Mouse (Mus musculus): ENCODE measurements at regions not wholly inside any gene's neighbourhood (a gene's known extent, or its start where the extent isn't known, plus 50 kb on each side); places are given as distances from the start of the nearest gene placed in this dataset.
A peak's percentile ranks its signal among the peaks of the same experiment; 100 is the strongest.

DNA sequence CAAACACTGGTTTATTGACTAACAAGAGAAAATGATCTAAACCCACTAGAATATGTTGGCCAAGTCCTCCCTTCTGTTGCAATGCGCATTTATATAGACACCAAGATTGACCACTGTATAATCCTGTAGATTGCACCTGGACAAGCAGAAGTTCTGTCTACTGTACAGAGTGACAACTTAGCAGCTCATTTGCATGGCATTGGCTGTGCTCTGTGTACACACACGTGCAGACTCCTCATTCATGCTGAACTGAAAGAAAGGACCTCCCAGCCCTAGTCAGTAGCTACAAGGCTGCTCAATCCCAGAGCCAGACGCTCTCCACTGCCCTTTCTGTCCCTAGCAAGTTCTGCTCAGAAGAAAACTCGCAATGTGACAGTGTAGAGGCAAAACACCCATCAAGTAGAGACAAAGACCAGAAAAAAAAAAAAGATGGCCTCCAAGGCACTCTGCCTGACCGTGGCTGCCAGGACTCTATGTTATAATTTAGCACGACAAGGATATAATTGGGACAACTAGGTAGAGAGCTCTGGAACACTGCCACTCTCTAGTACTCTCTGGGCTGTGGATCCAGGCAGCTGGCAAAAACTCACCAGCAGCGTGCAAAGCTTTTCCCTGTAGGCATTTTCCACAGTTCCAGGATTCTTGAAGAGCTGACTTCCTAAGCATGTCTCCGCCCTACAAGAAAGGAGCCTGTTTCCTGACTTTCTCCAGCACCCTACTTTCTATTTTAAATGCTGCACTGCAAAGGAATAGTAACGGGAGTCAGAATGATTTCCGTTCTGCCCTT lies 108.2 kb downstream of the Akap11 start:
- TF ChIP-seq POLR2A (IDR thresholded peaks at IDR 0.05; ENCODE audit: insufficient read depth, low read depth, low read length) (no peak), CTCF (IDR thresholded peaks at IDR 0.05; ENCODE audit: insufficient read depth, low read depth, low read length) (no peak)
- WGBS: 33% methylated on average over 10 of the region's 10 CpGs
- H3K4me3 ChIP-seq (ENCODE audit: insufficient read depth, low read depth, low read length): no peak overlapping the region

DNA sequence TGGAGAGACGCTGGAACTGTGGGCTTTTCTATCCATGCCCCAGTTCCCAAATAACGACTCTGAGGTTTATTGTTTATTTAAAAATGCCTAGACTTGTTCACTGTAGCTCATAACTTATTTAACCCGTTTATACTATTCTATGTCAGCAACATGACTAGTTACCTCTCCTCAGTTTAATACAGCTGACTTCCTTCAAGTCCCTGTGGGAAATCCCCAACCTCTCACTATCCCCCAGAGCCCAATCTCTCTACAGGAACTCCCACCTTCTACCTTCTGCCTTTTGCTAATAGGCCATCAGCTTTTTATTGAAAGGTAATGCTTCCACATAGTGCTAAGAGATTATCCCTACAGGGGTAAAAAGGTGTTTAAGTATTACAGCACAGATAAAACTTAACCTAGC lies 109.5 kb downstream of the Akap11 start:
- 87% methylated on average over 3 of the region's 3 CpGs for WGBS
- H3K4me3 ChIP-seq (ENCODE audit: insufficient read depth, low read depth, low read length): no peak overlapping the region
- TF ChIP-seq CTCF (IDR thresholded peaks at IDR 0.05; ENCODE audit: insufficient read depth, low read depth, low read length) (no peak), POLR2A (IDR thresholded peaks at IDR 0.05; ENCODE audit: insufficient read depth, low read depth, low read length) (no peak)
- H3K27ac ChIP-seq (ENCODE audit: insufficient read depth, low read depth, low read length): no peak overlapping the region
- H3K4me1 ChIP-seq (ENCODE audit: control insufficient read depth, insufficient read depth, low read length): peaks cover 2% of the 10 kb centered on the region; the same call in 1 of the 2 replicates

More for the DNA sequence above, 108.2 kb downstream of the Akap11 start:
- Histone ChIP-seq H3K27ac (ENCODE audit: insufficient read depth, low read depth, low read length) (peak overlapping the region; percentile 86), H3K4me1 (ENCODE audit: control insufficient read depth, insufficient read depth, low read length) (peaks cover 11% of the 10 kb centered on the region)

DNA sequence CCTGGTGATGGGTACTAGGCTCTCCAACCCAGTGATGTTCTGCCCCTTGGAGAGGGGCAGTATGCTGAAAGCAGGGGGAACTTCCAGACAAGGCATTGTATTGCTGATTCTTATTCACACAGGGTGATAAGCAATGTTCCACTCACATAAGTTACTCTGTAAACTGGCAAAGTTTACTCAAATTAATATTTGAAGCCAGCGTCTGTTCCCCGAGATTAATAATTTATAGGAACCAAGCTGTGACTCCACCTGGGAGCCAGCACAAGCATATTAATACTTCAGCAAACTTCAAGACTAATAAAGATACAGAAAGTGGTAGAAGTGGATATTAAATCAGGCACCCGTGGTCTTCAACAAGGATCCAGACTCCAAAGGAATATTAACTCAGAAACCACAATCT lies 114.0 kb downstream of the Akap11 start:
- H3K27ac ChIP-seq (ENCODE audit: insufficient read depth, low read depth, low read length): no peak overlapping the region
- H3K4me3 ChIP-seq (ENCODE audit: insufficient read depth, low read depth, low read length): no peak overlapping the region
- 91% methylated on average over 3 of the region's 3 CpGs for WGBS
- H3K4me1 ChIP-seq (ENCODE audit: control insufficient read depth, insufficient read depth, low read length): no peaks in the 10 kb centered on the region
- TF ChIP-seq CTCF (IDR thresholded peaks at IDR 0.05; ENCODE audit: insufficient read depth, low read depth, low read length) (no peak), POLR2A (IDR thresholded peaks at IDR 0.05; ENCODE audit: insufficient read depth, low read depth, low read length) (no peak)

DNA sequence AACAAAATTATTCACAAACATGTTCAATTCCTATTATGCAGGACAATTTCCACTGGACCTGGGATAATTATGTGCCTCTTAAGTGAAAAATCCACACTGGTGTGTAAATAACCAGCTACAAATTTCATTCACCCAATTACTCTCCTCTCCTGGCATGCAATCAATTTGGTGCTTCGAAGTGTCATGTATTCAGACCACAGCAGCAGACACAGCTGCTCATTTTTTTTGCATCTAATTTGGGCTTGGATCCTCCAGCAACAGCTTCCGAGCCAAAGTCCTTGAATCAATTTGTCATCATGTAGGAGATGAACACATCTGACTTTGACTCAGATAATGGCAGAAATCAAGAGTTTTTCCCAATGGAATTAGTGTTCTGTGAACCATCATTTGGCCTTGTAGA lies 113.1 kb upstream of the Tnfsf11 start:
- H3K27ac ChIP-seq (ENCODE audit: insufficient read depth, low read depth, low read length): no peak overlapping the region
- H3K4me3 ChIP-seq (ENCODE audit: insufficient read depth, low read depth, low read length): no peak overlapping the region
- 35% methylated on average over 2 of the region's 2 CpGs for WGBS
- no peaks in the 10 kb centered on the region for H3K4me1 ChIP-seq (ENCODE audit: control insufficient read depth, insufficient read depth, low read length)
- TF ChIP-seq POLR2A (IDR thresholded peaks at IDR 0.05; ENCODE audit: insufficient read depth, low read depth, low read length) (no peak), CTCF (IDR thresholded peaks at IDR 0.05; ENCODE audit: insufficient read depth, low read depth, low read length) (no peak)

DNA sequence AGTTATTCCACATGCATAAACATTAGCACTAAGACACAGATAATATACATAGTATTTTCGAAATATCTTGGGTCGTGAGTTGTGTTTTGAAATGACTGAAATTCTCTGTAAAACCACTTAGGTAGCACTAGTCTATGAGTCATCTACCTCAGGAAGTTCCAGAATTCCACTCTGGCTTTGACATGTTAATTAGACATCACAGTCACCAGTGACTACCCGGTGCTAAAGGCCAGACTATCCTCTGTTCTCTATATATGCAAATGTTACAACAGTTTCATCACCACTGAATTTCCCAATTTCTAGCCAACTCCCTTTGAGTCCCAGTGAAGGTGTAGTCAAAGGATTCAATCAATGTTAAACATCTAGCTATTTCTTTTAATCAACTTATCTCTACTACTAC lies 112.3 kb upstream of the Tnfsf11 start:
- H3K4me1 ChIP-seq (ENCODE audit: control insufficient read depth, insufficient read depth, low read length): no peaks in the 10 kb centered on the region
- no peak overlapping the region for H3K4me3 ChIP-seq (ENCODE audit: insufficient read depth, low read depth, low read length)
- TF ChIP-seq CTCF (IDR thresholded peaks at IDR 0.05; ENCODE audit: insufficient read depth, low read depth, low read length) (no peak), POLR2A (IDR thresholded peaks at IDR 0.05; ENCODE audit: insufficient read depth, low read depth, low read length) (no peak)
- WGBS: 67% methylated on average over 3 of the region's 3 CpGs
- no peak overlapping the region for H3K27ac ChIP-seq (ENCODE audit: insufficient read depth, low read depth, low read length)

DNA sequence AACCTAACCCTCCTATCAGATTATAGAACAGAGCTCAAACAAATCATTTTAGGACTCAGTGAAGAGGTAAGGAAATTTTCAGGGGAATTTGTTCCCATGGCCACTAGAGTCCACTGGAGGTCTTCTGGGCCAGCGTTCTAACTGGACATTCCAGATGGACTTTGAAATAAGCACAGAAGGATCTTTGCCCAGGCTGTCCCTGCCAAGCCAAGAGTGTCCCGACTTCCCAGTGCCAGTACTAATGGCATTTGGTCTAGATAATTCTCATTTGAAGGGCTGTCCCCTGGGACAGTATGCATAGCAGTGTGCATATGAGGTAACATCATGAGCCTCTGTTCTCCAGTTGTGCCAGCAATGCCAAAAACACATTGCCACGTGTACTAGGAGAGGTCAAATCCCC lies 97.7 kb upstream of the Tnfsf11 start:
- Histone ChIP-seq H3K4me1 (ENCODE audit: control insufficient read depth, insufficient read depth, low read length) (no peaks in the 10 kb centered on the region), H3K4me3 (ENCODE audit: insufficient read depth, low read depth, low read length) (no peak overlapping the region), H3K27ac (ENCODE audit: insufficient read depth, low read depth, low read length) (no peak overlapping the region)
- WGBS: 75% methylated on average over 3 of the region's 3 CpGs
- TF ChIP-seq CTCF (IDR thresholded peaks at IDR 0.05; ENCODE audit: insufficient read depth, low read depth, low read length) (no peak), POLR2A (IDR thresholded peaks at IDR 0.05; ENCODE audit: insufficient read depth, low read depth, low read length) (no peak)

DNA sequence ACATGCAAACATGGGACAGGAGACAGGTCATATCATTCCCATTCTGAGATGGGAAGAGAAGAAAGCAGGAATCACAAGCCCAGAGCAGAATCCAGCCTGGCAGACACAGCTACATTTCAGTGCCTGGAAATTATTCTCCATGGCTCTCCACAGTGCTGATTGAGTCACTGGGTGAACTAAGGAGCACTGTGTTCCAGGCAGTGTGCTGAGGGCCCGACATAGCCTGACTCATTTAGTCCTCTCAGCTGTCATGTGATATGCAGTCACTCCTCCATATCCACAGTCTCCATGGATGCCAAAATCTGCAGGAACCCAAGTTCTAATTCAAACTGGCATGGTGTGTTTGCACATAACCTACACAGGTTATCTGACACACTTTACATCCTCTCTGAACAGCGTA lies 90.1 kb upstream of the Tnfsf11 start:
- TF ChIP-seq POLR2A (IDR thresholded peaks at IDR 0.05; ENCODE audit: insufficient read depth, low read depth, low read length): no peak
- no peak for TF ChIP-seq CTCF (IDR thresholded peaks at IDR 0.05; ENCODE audit: insufficient read depth, low read depth, low read length)
- 51% methylated on average over 2 of the region's 2 CpGs for WGBS

DNA sequence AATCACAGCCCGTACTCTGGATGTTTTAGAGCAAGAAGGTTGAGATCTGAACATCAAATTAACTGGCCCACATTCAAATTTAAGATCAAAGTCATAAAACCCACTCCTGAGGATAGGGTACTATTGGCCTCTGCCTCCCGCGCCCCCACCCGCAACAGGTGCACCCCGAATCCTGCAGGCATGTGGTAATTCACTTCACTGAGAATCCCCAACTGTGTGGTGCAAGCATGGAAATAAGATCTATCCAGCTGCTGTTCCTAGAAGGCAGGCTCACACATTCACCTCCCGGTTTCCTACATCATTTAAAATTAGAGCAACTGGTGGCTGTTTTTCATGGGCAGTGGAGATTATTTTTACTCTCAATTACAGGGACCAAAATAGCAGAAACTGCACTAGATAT lies 87.8 kb upstream of the Tnfsf11 start:
- TF ChIP-seq CTCF (IDR thresholded peaks at IDR 0.05; ENCODE audit: insufficient read depth, low read depth, low read length): no peak
- TF ChIP-seq POLR2A (IDR thresholded peaks at IDR 0.05; ENCODE audit: insufficient read depth, low read depth, low read length): no peak
- Histone ChIP-seq H3K4me3 (ENCODE audit: insufficient read depth, low read depth, low read length) (no peak overlapping the region), H3K27ac (ENCODE audit: insufficient read depth, low read depth, low read length) (no peak overlapping the region), H3K4me1 (ENCODE audit: control insufficient read depth, insufficient read depth, low read length) (no peaks in the 10 kb centered on the region)
- WGBS: 87% methylated on average over 6 of the region's 6 CpGs

More for the DNA sequence above, 90.1 kb upstream of the Tnfsf11 start:
- H3K4me1 ChIP-seq (ENCODE audit: control insufficient read depth, insufficient read depth, low read length): no peaks in the 10 kb centered on the region
- H3K4me3 ChIP-seq (ENCODE audit: insufficient read depth, low read depth, low read length): no peak overlapping the region
- H3K27ac ChIP-seq (ENCODE audit: insufficient read depth, low read depth, low read length): no peak overlapping the region

DNA sequence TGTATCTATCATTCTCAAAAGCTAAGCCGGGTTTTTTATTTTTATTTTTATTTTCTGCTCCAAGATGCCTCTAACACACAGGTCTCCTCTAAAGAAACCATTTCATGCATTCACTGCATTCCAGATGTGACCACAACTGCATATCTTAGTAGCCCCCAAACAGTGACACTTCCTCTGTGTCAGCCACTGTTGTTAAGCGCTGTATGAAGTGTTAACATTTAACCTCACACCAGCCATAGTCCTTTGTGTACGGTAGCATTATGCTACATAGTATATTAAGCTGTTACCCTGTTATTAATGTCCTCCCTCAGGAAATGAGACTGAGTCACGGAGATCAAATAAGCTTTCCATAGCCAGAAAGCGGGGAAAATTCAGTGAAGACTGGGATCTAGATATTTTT lies 79.2 kb upstream of the Tnfsf11 start:
- H3K4me1 ChIP-seq (ENCODE audit: control insufficient read depth, insufficient read depth, low read length): peaks cover 6% of the 10 kb centered on the region
- H3K27ac ChIP-seq (ENCODE audit: insufficient read depth, low read depth, low read length): no peak overlapping the region
- WGBS: 50% methylated on average over 5 of the region's 5 CpGs
- H3K4me3 ChIP-seq (ENCODE audit: insufficient read depth, low read depth, low read length): no peak overlapping the region
- TF ChIP-seq CTCF (IDR thresholded peaks at IDR 0.05; ENCODE audit: insufficient read depth, low read depth, low read length) (no peak), POLR2A (IDR thresholded peaks at IDR 0.05; ENCODE audit: insufficient read depth, low read depth, low read length) (no peak)
